Mouse (Mus musculus): Measurements from ENCODE around the gene Csnk1g2. TPM values are rescaled to one million over a fixed set of nuclear protein-coding genes. Genes with fewer than 3 reads are reported as not detected.
"Not testable (repeated sequence)": the region's sequence is repeated elsewhere in the genome, so short reads cannot be mapped to it uniquely, and the experiment has no call there.

The Csnk1g2 gene
- polyA plus RNA-seq, 1 experiment from 2014 or later: 9.8 TPM

GRCm38 (mm10) chr10:80628925-80629324, 6.3 kb downstream of the Csnk1g2 start:
- Histone ChIP-seq H3K4me3 (ENCODE audit: low read depth, low read length) (no peak overlapping the region), H3K27me3 (ENCODE audit: control insufficient read depth, insufficient read depth, low read depth, low read length) (no peaks in the 10 kb centered on the region), H3K27ac (ENCODE audit: low read length) (no peak overlapping the region), H3K36me3 (ENCODE audit: control insufficient read depth, insufficient read depth) (no peaks in the 10 kb centered on the region), H3K9ac (ENCODE audit: low read depth, low read length) (no peak overlapping the region), H3K4me2 (ENCODE audit: low read depth, low read length) (no peak overlapping the region), H3K9me3 (replicated peaks; ENCODE audit: control insufficient read depth, low read length) (no peaks in the 10 kb centered on the region), H3K4me1 (ENCODE audit: control insufficient read depth, low read depth, low read length) (peaks cover 31% of the 10 kb centered on the region)
- ATAC-seq (ENCODE audit: low read depth): no peak
- 71% methylated on average over 9 of the region's 9 CpGs for WGBS (ENCODE audit: insufficient replicate concordance)

GRCm38 (mm10) chr10:80635345-80635744, 12.7 kb downstream of the Csnk1g2 start:
- WGBS (ENCODE audit: insufficient replicate concordance): 63% methylated on average over 6 of the region's 6 CpGs

GRCm38 (mm10) chr10:80646936-80647335, 24.3 kb downstream of the Csnk1g2 start:
- Histone ChIP-seq H3K27ac (ENCODE audit: low read length) (no peak overlapping the region), H3K27me3 (ENCODE audit: control insufficient read depth, insufficient read depth, low read depth, low read length) (no peaks in the 10 kb centered on the region), H3K4me3 (ENCODE audit: low read depth, low read length) (no peak overlapping the region), H3K4me1 (ENCODE audit: control insufficient read depth, low read depth, low read length) (no peaks in the 10 kb centered on the region), H3K4me2 (ENCODE audit: low read depth, low read length) (no peak overlapping the region), H3K9ac (ENCODE audit: low read depth, low read length) (no peak overlapping the region), H3K36me3 (ENCODE audit: control insufficient read depth, insufficient read depth) (peaks cover 5% of the 10 kb centered on the region), H3K9me3 (replicated peaks; ENCODE audit: control insufficient read depth, low read length) (no peaks in the 10 kb centered on the region)
- ATAC-seq (ENCODE audit: low read depth): peak; percentile 65
- 78% methylated on average over 10 of the region's 10 CpGs for WGBS (ENCODE audit: insufficient replicate concordance)

More at GRCm38 (mm10) chr10:80635345-80635744, 12.7 kb downstream of the Csnk1g2 start:
- Histone ChIP-seq H3K27ac (ENCODE audit: low read length) (no peak overlapping the region), H3K4me1 (ENCODE audit: control insufficient read depth, low read depth, low read length) (peaks cover 3% of the 10 kb centered on the region; the same call in 1 of the 2 replicates), H3K4me2 (ENCODE audit: low read depth, low read length) (no peak overlapping the region), H3K36me3 (ENCODE audit: control insufficient read depth, insufficient read depth) (peaks cover 39% of the 10 kb centered on the region), H3K9me3 (replicated peaks; ENCODE audit: control insufficient read depth, low read length) (no peaks in the 10 kb centered on the region), H3K4me3 (ENCODE audit: low read depth, low read length) (no peak overlapping the region), H3K27me3 (ENCODE audit: control insufficient read depth, insufficient read depth, low read depth, low read length) (no peaks in the 10 kb centered on the region), H3K9ac (ENCODE audit: low read depth, low read length) (no peak overlapping the region)
- ATAC-seq (ENCODE audit: low read depth): peak; percentile 43

- not testable (repeated sequence) for H3K4me1 ChIP-seq (ENCODE audit: control insufficient read depth, low read depth, low read length); H3K9ac ChIP-seq (ENCODE audit: low read depth, low read length); H3K36me3 ChIP-seq (ENCODE audit: control insufficient read depth, insufficient read depth); H3K4me2 ChIP-seq (ENCODE audit: low read depth, low read length); ATAC-seq (ENCODE audit: low read depth); H3K9me3 ChIP-seq (replicated peaks; ENCODE audit: control insufficient read depth, low read length); H3K27me3 ChIP-seq (ENCODE audit: control insufficient read depth, insufficient read depth, low read depth, low read length); H3K4me3 ChIP-seq (ENCODE audit: low read depth, low read length); H3K27ac ChIP-seq (ENCODE audit: low read length)
- WGBS (ENCODE audit: insufficient replicate concordance): 66% methylated on average over 6 of the region's 6 CpGs
Measured at GRCm38 (mm10) chr10:80649910-80650309, 27.3 kb downstream of the Csnk1g2 start.

GRCm38 (mm10) chr10:80650392-80650791, 27.8 kb downstream of the Csnk1g2 start:
- H3K4me2 ChIP-seq (ENCODE audit: low read depth, low read length): no peak overlapping the region
- no peaks in the 10 kb centered on the region for H3K9me3 ChIP-seq (replicated peaks; ENCODE audit: control insufficient read depth, low read length)
- no peak overlapping the region for H3K4me3 ChIP-seq (ENCODE audit: low read depth, low read length)
- H3K4me1 ChIP-seq (ENCODE audit: control insufficient read depth, low read depth, low read length): peaks cover 6% of the 10 kb centered on the region
- H3K9ac ChIP-seq (ENCODE audit: low read depth, low read length): no peak overlapping the region
- H3K27ac ChIP-seq (ENCODE audit: low read length): no peak overlapping the region
- WGBS (ENCODE audit: insufficient replicate concordance): 80% methylated on average over 10 of the region's 10 CpGs
- H3K36me3 ChIP-seq (ENCODE audit: control insufficient read depth, insufficient read depth): no peaks in the 10 kb centered on the region
- ATAC-seq (ENCODE audit: low read depth): no peak
- no peaks in the 10 kb centered on the region for H3K27me3 ChIP-seq (ENCODE audit: control insufficient read depth, insufficient read depth, low read depth, low read length)

- Histone ChIP-seq H3K4me1 (ENCODE audit: control insufficient read depth, low read depth, low read length) (peaks cover 30% of the 10 kb centered on the region), H3K27ac (ENCODE audit: low read length) (no peak overlapping the region), H3K4me2 (ENCODE audit: low read depth, low read length) (no peak overlapping the region), H3K27me3 (ENCODE audit: control insufficient read depth, insufficient read depth, low read depth, low read length) (no peaks in the 10 kb centered on the region), H3K4me3 (ENCODE audit: low read depth, low read length) (no peak overlapping the region), H3K36me3 (ENCODE audit: control insufficient read depth, insufficient read depth) (no peaks in the 10 kb centered on the region), H3K9ac (ENCODE audit: low read depth, low read length) (no peak overlapping the region), H3K9me3 (replicated peaks; ENCODE audit: control insufficient read depth, low read length) (no peaks in the 10 kb centered on the region)
- WGBS (ENCODE audit: insufficient replicate concordance): 72% methylated on average over 6 of the region's 6 CpGs
- ATAC-seq (ENCODE audit: low read depth): no peak
Measured at GRCm38 (mm10) chr10:80653156-80653720, 30.6 kb downstream of the Csnk1g2 start.

GRCm38 (mm10) chr10:80654866-80655265, 32.2 kb downstream of the Csnk1g2 start:
- H3K4me2 ChIP-seq (ENCODE audit: low read depth, low read length): 0 out of 2 replicates have a peak overlapping the region, but pooled peaks have one; percentile 93
- H3K9me3 ChIP-seq (replicated peaks; ENCODE audit: control insufficient read depth, low read length): no peaks in the 10 kb centered on the region
- peaks cover 39% of the 10 kb centered on the region for H3K4me1 ChIP-seq (ENCODE audit: control insufficient read depth, low read depth, low read length)
- H3K27ac ChIP-seq (ENCODE audit: low read length): no peak overlapping the region
- H3K9ac ChIP-seq (ENCODE audit: low read depth, low read length): no peak overlapping the region
- H3K36me3 ChIP-seq (ENCODE audit: control insufficient read depth, insufficient read depth): no peaks in the 10 kb centered on the region
- no peak overlapping the region for H3K4me3 ChIP-seq (ENCODE audit: low read depth, low read length)
- WGBS (ENCODE audit: insufficient replicate concordance): 89% methylated on average over 6 of the region's 6 CpGs
- no peak for ATAC-seq (ENCODE audit: low read depth)
- H3K27me3 ChIP-seq (ENCODE audit: control insufficient read depth, insufficient read depth, low read depth, low read length): no peaks in the 10 kb centered on the region

GRCm38 (mm10) chr10:80655406-80656129, 32.9 kb downstream of the Csnk1g2 start:
- H3K4me3 ChIP-seq (ENCODE audit: low read depth, low read length): peak overlapping the region; percentile 83
- H3K27ac ChIP-seq (ENCODE audit: low read length): peak overlapping the region; percentile 66
- WGBS (ENCODE audit: insufficient replicate concordance): under 1% methylated on average over 12 of the region's 12 CpGs
- peak overlapping the region; percentile 93 for H3K4me2 ChIP-seq (ENCODE audit: low read depth, low read length)
- H3K27me3 ChIP-seq (ENCODE audit: control insufficient read depth, insufficient read depth, low read depth, low read length): no peaks in the 10 kb centered on the region
- peak overlapping the region; percentile 88 for H3K9ac ChIP-seq (ENCODE audit: low read depth, low read length)
- H3K4me1 ChIP-seq (ENCODE audit: control insufficient read depth, low read depth, low read length): peaks cover 39% of the 10 kb centered on the region
- no peaks in the 10 kb centered on the region for H3K36me3 ChIP-seq (ENCODE audit: control insufficient read depth, insufficient read depth)
- ATAC-seq (ENCODE audit: low read depth): peak; percentile 5
- no peaks in the 10 kb centered on the region for H3K9me3 ChIP-seq (replicated peaks; ENCODE audit: control insufficient read depth, low read length)

- Histone ChIP-seq H3K4me1 (ENCODE audit: control insufficient read depth, low read depth, low read length) (peaks cover 39% of the 10 kb centered on the region), H3K27me3 (ENCODE audit: control insufficient read depth, insufficient read depth, low read depth, low read length) (no peaks in the 10 kb centered on the region), H3K9ac (ENCODE audit: low read depth, low read length) (peak overlapping the region; percentile 88), H3K36me3 (ENCODE audit: control insufficient read depth, insufficient read depth) (no peaks in the 10 kb centered on the region), H3K4me3 (ENCODE audit: low read depth, low read length) (peak overlapping the region; percentile 83), H3K4me2 (ENCODE audit: low read depth, low read length) (peak overlapping the region; percentile 93), H3K9me3 (replicated peaks; ENCODE audit: control insufficient read depth, low read length) (no peaks in the 10 kb centered on the region), H3K27ac (ENCODE audit: low read length) (peak overlapping the region; percentile 83)
- ATAC-seq (ENCODE audit: low read depth): peak; percentile 68
- WGBS (ENCODE audit: insufficient replicate concordance): under 1% methylated on average over 72 of the region's 72 CpGs
Measured at GRCm38 (mm10) chr10:80656130-80656862, 33.7 kb downstream of the Csnk1g2 start.

All from liver, embryonic 16.5 days (tissue).